Mouse (Mus musculus): ENCODE data around the gene Eln.

DNA sequence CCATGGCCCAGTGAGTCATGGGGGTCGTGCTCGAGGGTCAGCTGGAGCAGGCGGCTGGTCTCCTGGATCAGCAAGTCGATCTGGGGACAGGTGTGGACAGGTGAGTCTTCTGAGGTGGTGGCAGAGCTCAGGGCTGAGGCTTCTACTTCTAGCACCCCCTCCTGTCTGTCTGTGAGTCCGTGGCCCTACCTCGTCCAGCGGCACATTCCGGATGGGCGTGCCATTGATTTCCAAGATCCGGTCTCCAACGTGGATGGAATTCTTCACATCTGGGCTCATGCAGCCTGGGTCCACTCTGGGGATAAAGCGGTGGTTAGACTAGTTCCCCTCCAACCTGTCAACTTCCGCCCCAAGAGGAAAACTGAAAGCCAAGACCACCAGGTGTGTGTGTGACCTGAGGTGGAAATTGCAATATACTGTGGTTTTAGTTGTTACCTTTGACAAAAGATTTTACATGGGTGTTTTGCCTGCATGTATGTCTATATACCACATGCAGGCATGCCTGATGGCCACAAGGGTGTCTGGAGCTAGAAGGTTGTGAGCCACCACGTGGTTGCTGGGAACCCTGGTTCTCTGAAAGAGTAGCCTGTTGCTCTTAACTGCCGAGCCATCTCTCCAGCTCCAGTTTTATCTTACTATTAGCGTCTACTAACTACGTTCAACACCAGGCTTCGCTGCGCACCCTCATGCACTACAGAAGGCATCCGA is 78.0 kb downstream of the Eln start:
- TF ChIP-seq EP300 (IDR thresholded peaks at IDR 0.05; ENCODE audit: insufficient read depth, low read depth, low read length) (no peak), CTCF (IDR thresholded peaks at IDR 0.05; ENCODE audit: low read depth, low read length) (no peak)

Measured in ES-Bruce4 (cell line).